Mouse (Mus musculus) liver, embryonic 16.5 days (tissue): Measurements from ENCODE around the gene Itfg2. TPM values are rescaled to one million over a fixed set of nuclear protein-coding genes. Genes with fewer than 3 reads are reported as not detected.

ENCODE experiments used
- ATAC-seq: fragments of 200-750 bp; cut with Nextera tagmentation; 2 replicates; pipeline ENCODE4 v1.8.0; 2017; ENCODE audit warnings: low read depth, mild to moderate bottlenecking, moderate number of reproducible peaks, moderate library complexity
- H3K27ac ChIP-seq: fragments of 300-500 bp; sonication (generic); 2 replicates; pipeline ENCODE4 v1.5.1; 2014; ENCODE audit warnings: mild to moderate bottlenecking, low read length
- H3K27me3 ChIP-seq: fragments of 300-500 bp; sonication (generic); 2 replicates; pipeline ENCODE4 v1.6.1; 2014; ENCODE audit warnings: low read depth, low read length, mixed read lengths; ENCODE audit not compliant: control insufficient read depth, insufficient read depth
- H3K36me3 ChIP-seq: fragments of 300-500 bp; sonication (generic); 2 replicates; pipeline ENCODE4 v1.6.1; 2014; ENCODE audit warnings: mild to moderate bottlenecking; ENCODE audit not compliant: control insufficient read depth, insufficient read depth
- H3K4me1 ChIP-seq: fragments of 300-500 bp; sonication (generic); 2 replicates; pipeline ENCODE4 v1.6.1; 2014; ENCODE audit warnings: low read depth, low read length, mixed read lengths; ENCODE audit not compliant: control insufficient read depth
- H3K4me2 ChIP-seq: fragments of 300-500 bp; sonication (generic); 2 replicates; pipeline ENCODE4 v1.6.1; 2014; ENCODE audit warnings: low read depth, low read length, mixed read lengths
- H3K4me3 ChIP-seq: fragments of 300-500 bp; sonication (generic); 2 replicates; pipeline ENCODE4 v1.5.1; 2014; ENCODE audit warnings: low read depth, mild to moderate bottlenecking, low read length
- H3K9ac ChIP-seq: fragments of 300-500 bp; sonication (generic); 2 replicates; pipeline ENCODE4 v1.6.1; 2014; ENCODE audit warnings: low read depth, low read length
- H3K9me3 ChIP-seq: fragments of 300-500 bp; sonication (generic); replicated peaks from 2 replicates; pipeline ENCODE4 v1.6.1; 2016; ENCODE audit warnings: low read length; ENCODE audit not compliant: control insufficient read depth
- WGBS: fragments of 180-500 bp; shearing (Covaris S2); extraction: QIAGEN DNeasy Blood & Tissue Kit; methylation state at CpG from one replicate; pipeline ENCODE4 v1.1.7; 2014; ENCODE audit not compliant: insufficient replicate concordance; 5-methylcytosine and 5-hydroxymethylcytosine counted together
- polyA plus RNA-seq: library from polyadenylated mRNA; unstranded; fragments of >200 nt; fragmentation: Nextera tagmentation; extraction: Ambion mirVana; gene quantifications from 2 replicates; pipeline ENCODE4 v1.2.1, GENCODE M21; 2015

Itfg2 gene
- polyA plus RNA-seq, 1 experiment from 2014 or later = 11.9 TPM

GRCm38 (mm10) chr6:128460321-128460720, 35.6 kb upstream of the Itfg2 start:
- no peak for ATAC-seq
- no peaks in the 10 kb centered on the region for H3K9me3 ChIP-seq
- no peaks in the 10 kb centered on the region for H3K4me1 ChIP-seq
- H3K27me3 ChIP-seq = no peaks in the 10 kb centered on the region
- 28% methylated on average over 2 of the region's 2 CpGs for WGBS
- H3K4me2 ChIP-seq = no peak overlapping the region
- no peaks in the 10 kb centered on the region for H3K36me3 ChIP-seq
- H3K4me3 ChIP-seq = no peak overlapping the region
- H3K9ac ChIP-seq = no peak overlapping the region
- no peak overlapping the region for H3K27ac ChIP-seq

- WGBS = 60% methylated on average over 5 of the region's 5 CpGs
- no peak overlapping the region for H3K27ac ChIP-seq
- H3K9ac ChIP-seq = no peak overlapping the region
- no peaks in the 10 kb centered on the region for H3K36me3 ChIP-seq
- no peaks in the 10 kb centered on the region for H3K27me3 ChIP-seq
- H3K4me1 ChIP-seq = no peaks in the 10 kb centered on the region
- no peak overlapping the region for H3K4me2 ChIP-seq
- ATAC-seq = no peak
- H3K4me3 ChIP-seq = no peak overlapping the region
- no peaks in the 10 kb centered on the region for H3K9me3 ChIP-seq
These were observed 32.5 kb upstream of the Itfg2 start for GRCm38 (mm10) chr6:128457186-128457585.

DNA sequence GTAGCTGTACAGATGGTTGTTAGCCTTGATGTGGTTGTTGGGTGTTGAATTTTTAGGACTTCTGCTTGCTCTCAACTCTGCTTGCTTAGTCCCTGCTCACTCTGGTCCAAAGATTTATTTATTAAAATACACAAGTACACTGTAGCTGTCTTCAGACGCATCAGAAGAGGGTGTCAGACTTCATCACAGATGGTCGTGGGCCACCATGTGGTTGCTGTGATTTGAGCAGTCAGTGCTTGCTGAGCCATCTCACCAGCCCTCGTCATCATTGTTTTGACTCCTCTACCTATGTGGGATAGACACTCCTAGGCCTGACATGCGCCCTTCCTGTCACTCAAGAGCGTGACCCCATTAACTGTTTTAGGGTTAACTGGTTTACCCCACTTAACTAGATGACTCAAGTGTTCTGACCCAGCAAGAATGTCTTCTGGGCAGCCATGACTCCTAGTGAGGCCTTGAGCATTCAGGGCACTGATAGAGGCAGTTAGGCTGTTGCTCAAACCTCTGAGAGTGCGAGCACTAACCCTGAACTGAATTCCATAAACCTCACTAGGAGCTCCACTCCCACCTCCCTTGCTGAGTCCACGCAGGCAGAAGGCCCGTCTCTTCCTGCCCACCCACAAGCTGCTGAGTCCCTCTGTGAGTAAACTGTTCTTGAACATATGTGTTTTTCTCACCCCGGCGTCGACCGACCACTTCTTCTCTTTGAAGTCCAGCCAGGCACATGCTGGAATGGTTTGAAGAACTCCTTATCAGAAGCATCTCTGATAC, 31.3 kb upstream of the Itfg2 start:
- no peaks in the 10 kb centered on the region for H3K4me1 ChIP-seq
- H3K27ac ChIP-seq = no peak overlapping the region
- no peak for ATAC-seq
- no peak overlapping the region for H3K9ac ChIP-seq
- no peaks in the 10 kb centered on the region for H3K27me3 ChIP-seq
- 63% methylated on average over 12 of the region's 12 CpGs for WGBS
- H3K36me3 ChIP-seq = no peaks in the 10 kb centered on the region
- no peak overlapping the region for H3K4me3 ChIP-seq
- no peak overlapping the region for H3K4me2 ChIP-seq
- no peaks in the 10 kb centered on the region for H3K9me3 ChIP-seq

- ATAC-seq = no peak
- 76% methylated on average over 5 of the region's 5 CpGs for WGBS
- no peaks in the 10 kb centered on the region for H3K9me3 ChIP-seq
- no peak overlapping the region for H3K4me3 ChIP-seq
- no peaks in the 10 kb centered on the region for H3K36me3 ChIP-seq
- H3K27ac ChIP-seq = no peak overlapping the region
- no peak overlapping the region for H3K9ac ChIP-seq
- no peaks in the 10 kb centered on the region for H3K27me3 ChIP-seq
- peaks cover 7% of the 10 kb centered on the region for H3K4me1 ChIP-seq
- H3K4me2 ChIP-seq = no peak overlapping the region
These were observed 22.3 kb upstream of the Itfg2 start for GRCm38 (mm10) chr6:128447063-128447462.

DNA sequence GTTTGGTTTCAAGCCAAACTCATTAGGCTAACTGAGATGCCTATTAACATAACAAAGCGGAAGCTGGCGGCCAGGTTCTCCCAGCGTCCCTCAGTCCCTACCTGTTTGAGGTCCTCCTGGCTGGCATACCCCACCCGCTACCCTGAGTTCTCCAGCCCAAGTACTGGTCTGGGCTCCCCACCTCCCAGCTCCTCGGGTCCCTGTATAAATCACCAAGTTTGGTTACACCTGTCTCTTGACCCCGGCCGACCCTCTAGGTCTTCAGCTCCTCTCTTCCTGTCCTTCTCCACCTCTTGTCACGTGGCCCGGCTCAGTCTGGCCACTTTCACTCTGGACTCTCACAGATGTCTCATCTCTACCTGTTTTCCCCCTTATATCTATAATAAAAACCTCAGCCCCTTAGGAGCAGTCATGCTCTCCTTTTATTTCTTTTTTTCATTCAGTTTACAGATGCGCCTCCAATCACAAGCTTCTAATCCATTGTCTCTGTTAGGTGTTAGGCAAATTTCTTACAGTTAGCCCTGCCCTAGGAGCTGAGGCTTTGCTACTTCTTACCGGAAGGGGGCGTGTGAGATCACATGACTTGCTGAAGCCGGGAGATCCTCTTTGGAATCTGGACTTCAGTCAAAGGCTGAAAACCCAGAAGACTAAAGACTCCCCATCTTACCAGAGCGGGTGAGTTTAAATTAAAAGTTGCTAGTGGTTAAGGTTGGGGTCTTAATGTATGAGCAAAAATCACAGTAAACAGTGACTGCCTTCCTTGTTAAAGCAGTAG, 21.2 kb upstream of the Itfg2 start:
- Histone ChIP-seq H3K27ac (no peak overlapping the region), H3K9me3 (no peaks in the 10 kb centered on the region), H3K4me1 (peaks cover 7% of the 10 kb centered on the region), H3K27me3 (no peaks in the 10 kb centered on the region), H3K4me3 (no peak overlapping the region), H3K36me3 (no peaks in the 10 kb centered on the region), H3K9ac (no peak overlapping the region), H3K4me2 (peak overlapping the region; percentile 33)
- ATAC-seq = peak; percentile 50; the same call in 1 of the 2 replicates
- WGBS = 17% methylated on average over 14 of the region's 14 CpGs

- Histone ChIP-seq H3K27ac (no peak overlapping the region), H3K4me2 (no peak overlapping the region), H3K27me3 (no peaks in the 10 kb centered on the region), H3K9ac (no peak overlapping the region), H3K9me3 (no peaks in the 10 kb centered on the region), H3K4me3 (no peak overlapping the region), H3K4me1 (peaks cover 39% of the 10 kb centered on the region), H3K36me3 (peaks cover 4% of the 10 kb centered on the region; the same call in 1 of the 2 replicates)
- WGBS = 76% methylated on average over 2 of the region's 2 CpGs
- ATAC-seq = no peak
These were observed 15.5 kb upstream of the Itfg2 start for GRCm38 (mm10) chr6:128440238-128440637.

- WGBS = 20% methylated on average over 18 of the region's 18 CpGs
- peak overlapping the region; percentile 44; the same call in 1 of the 2 replicates for H3K27ac ChIP-seq
- ATAC-seq = peak; percentile 15
These were observed 14.2 kb upstream of the Itfg2 start for GRCm38 (mm10) chr6:128438871-128439341.

DNA sequence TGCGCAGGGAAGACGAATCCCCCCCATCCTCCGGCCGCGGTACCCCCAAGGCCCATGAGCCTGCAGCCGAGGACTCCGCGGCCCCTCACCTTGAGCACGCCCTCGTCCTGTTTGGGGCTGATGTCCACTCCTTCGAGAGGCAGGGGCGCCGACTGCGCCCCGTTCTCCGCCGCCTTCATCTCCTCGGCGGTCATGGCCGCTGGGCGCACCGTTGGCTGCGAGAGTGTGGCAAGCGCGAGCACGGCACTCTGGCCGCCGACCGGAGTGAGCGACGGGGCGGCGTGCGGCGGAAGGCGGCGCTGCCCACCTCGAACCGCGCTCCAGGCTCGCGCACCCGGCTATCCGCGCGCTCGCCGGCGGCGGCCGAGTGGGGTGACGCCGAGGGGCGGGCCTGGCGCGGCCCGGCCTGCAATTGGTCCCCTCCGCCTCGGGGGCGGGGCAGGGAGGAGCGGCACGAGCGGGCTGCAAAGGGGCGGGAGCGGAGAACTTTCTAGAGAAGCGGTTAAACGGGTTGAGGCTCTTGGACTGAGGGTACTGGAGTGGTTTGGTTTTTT, 13.7 kb upstream of the Itfg2 start, which contains the start of gene Fkbp4:
Gene Fkbp4, minus strand, starts transcription at position 361 of the 554 bp plus-strand sequence.
- H3K36me3 ChIP-seq = peaks cover 19% of the 10 kb centered on the region
- WGBS = under 1% methylated on average over 66 of the region's 67 CpGs
- H3K9me3 ChIP-seq = no peaks in the 10 kb centered on the region
- no peaks in the 10 kb centered on the region for H3K27me3 ChIP-seq
- peak within 1 kb of the TSS; percentile 87 for H3K9ac ChIP-seq
- H3K27ac ChIP-seq = peak within 1 kb of the TSS; percentile 88
- peak within 1 kb of the TSS; percentile 89 for H3K4me3 ChIP-seq
- H3K4me1 ChIP-seq = peaks cover 41% of the 10 kb centered on the region
- peak; percentile 95 for ATAC-seq
- H3K4me2 ChIP-seq = peak within 1 kb of the TSS; percentile 98

More at GRCm38 (mm10) chr6:128438871-128439341, 14.2 kb upstream of the Itfg2 start:
- Histone ChIP-seq H3K9ac (peak overlapping the region; percentile 66), H3K27me3 (no peaks in the 10 kb centered on the region), H3K36me3 (peaks cover 14% of the 10 kb centered on the region), H3K4me3 (peak overlapping the region; percentile 89), H3K9me3 (no peaks in the 10 kb centered on the region), H3K4me1 (peaks cover 41% of the 10 kb centered on the region), H3K4me2 (peak overlapping the region; percentile 98)
